Mouse (Mus musculus): Measurements from ENCODE around the gene Kcnj10. TPM values are rescaled to one million over a fixed set of nuclear protein-coding genes. Genes with fewer than 3 reads are reported as not detected.

Kcnj10 gene
- total and polyA plus RNA-seq, 3 experiments = 0.07 to 0.27 (median 0.08) TPM

GRCm38 (mm10) chr1:172380066-172380465, 39.1 kb downstream of the Kcnj10 start:
- H3K4me1 ChIP-seq (ENCODE audit: control insufficient read depth, insufficient read depth, low read length) = peaks cover 4% of the 10 kb centered on the region
- H3K9ac ChIP-seq (ENCODE audit: low read depth, low read length) = no peak overlapping the region
- peaks cover 24% of the 10 kb centered on the region for H3K36me3 ChIP-seq (ENCODE audit: control insufficient read depth, insufficient read depth, low read length)
- no peak for DNase-seq
- H3K27ac ChIP-seq = no peak overlapping the region
- intact Hi-C loops (cut with DNase I) = no loop called here
- no peaks in the 10 kb centered on the region for H3K27me3 ChIP-seq (ENCODE audit: control insufficient read depth, insufficient read depth, low read length)
- H3K4me3 ChIP-seq = no peak overlapping the region
- H3K79me2 ChIP-seq (replicated peaks; ENCODE audit: control insufficient read depth, insufficient read depth, low read length) = no peaks in the 10 kb centered on the region
- TF ChIP-seq EP300 (IDR thresholded peaks at IDR 0.05; ENCODE audit: insufficient read depth, low read depth, low read length) (no peak), POLR2A (IDR thresholded peaks at IDR 0.05; ENCODE audit: insufficient read depth, low read depth, low read length) (no peak), CTCF (IDR thresholded peaks at IDR 0.05) (no peak)
- 47% methylated on average over 10 of the region's 10 CpGs for WGBS

- no peaks in the 10 kb centered on the region for H3K27me3 ChIP-seq (ENCODE audit: control insufficient read depth, insufficient read depth, low read length)
- TF ChIP-seq POLR2A (IDR thresholded peaks at IDR 0.05; ENCODE audit: insufficient read depth, low read depth, low read length) (no peak), EP300 (IDR thresholded peaks at IDR 0.05; ENCODE audit: insufficient read depth, low read depth, low read length) (no peak), CTCF (IDR thresholded peaks at IDR 0.05) (no peak)
- intact Hi-C loops (cut with DNase I) = no loop called here
- no peak overlapping the region for H3K4me3 ChIP-seq
- no peak for DNase-seq
- 98% methylated on average over 1 of the region's 1 CpGs for WGBS
- no peak overlapping the region for H3K27ac ChIP-seq
- no peak overlapping the region for H3K9ac ChIP-seq (ENCODE audit: low read depth, low read length)
- H3K4me1 ChIP-seq (ENCODE audit: control insufficient read depth, insufficient read depth, low read length) = peaks cover 4% of the 10 kb centered on the region
- H3K36me3 ChIP-seq (ENCODE audit: control insufficient read depth, insufficient read depth, low read length) = peaks cover 24% of the 10 kb centered on the region
- H3K79me2 ChIP-seq (replicated peaks; ENCODE audit: control insufficient read depth, insufficient read depth, low read length) = no peaks in the 10 kb centered on the region
Observed at GRCm38 (mm10) chr1:172382090-172382489, 41.1 kb downstream of the Kcnj10 start.

GRCm38 (mm10) chr1:172387246-172387645, 46.2 kb downstream of the Kcnj10 start:
- no peaks in the 10 kb centered on the region for H3K4me1 ChIP-seq (ENCODE audit: control insufficient read depth, insufficient read depth, low read length)
- no peak overlapping the region for H3K9ac ChIP-seq (ENCODE audit: low read depth, low read length)
- TF ChIP-seq EP300 (IDR thresholded peaks at IDR 0.05; ENCODE audit: insufficient read depth, low read depth, low read length) (no peak), CTCF (IDR thresholded peaks at IDR 0.05) (no peak), POLR2A (IDR thresholded peaks at IDR 0.05; ENCODE audit: insufficient read depth, low read depth, low read length) (no peak)
- no peak overlapping the region for H3K4me3 ChIP-seq
- no peak for DNase-seq
- WGBS = 86% methylated on average over 5 of the region's 5 CpGs
- H3K27me3 ChIP-seq (ENCODE audit: control insufficient read depth, insufficient read depth, low read length) = no peaks in the 10 kb centered on the region
- H3K36me3 ChIP-seq (ENCODE audit: control insufficient read depth, insufficient read depth, low read length) = no peaks in the 10 kb centered on the region
- H3K79me2 ChIP-seq (replicated peaks; ENCODE audit: control insufficient read depth, insufficient read depth, low read length) = no peaks in the 10 kb centered on the region
- intact Hi-C loops (cut with DNase I) = no loop called here
- H3K27ac ChIP-seq = no peak overlapping the region

- H3K27me3 ChIP-seq (ENCODE audit: control insufficient read depth, insufficient read depth, low read length) = peaks cover 3% of the 10 kb centered on the region
- intact Hi-C loops (cut with DNase I) = no loop called here
- H3K36me3 ChIP-seq (ENCODE audit: control insufficient read depth, insufficient read depth, low read length) = no peaks in the 10 kb centered on the region
- 50% methylated on average over 1 of the region's 1 CpGs for WGBS
- no peak for DNase-seq
- no peaks in the 10 kb centered on the region for H3K4me1 ChIP-seq (ENCODE audit: control insufficient read depth, insufficient read depth, low read length)
- TF ChIP-seq POLR2A (IDR thresholded peaks at IDR 0.05; ENCODE audit: insufficient read depth, low read depth, low read length) (no peak), EP300 (IDR thresholded peaks at IDR 0.05; ENCODE audit: insufficient read depth, low read depth, low read length) (no peak), CTCF (IDR thresholded peaks at IDR 0.05) (no peak)
- no peak overlapping the region for H3K9ac ChIP-seq (ENCODE audit: low read depth, low read length)
- H3K4me3 ChIP-seq = no peak overlapping the region
- H3K79me2 ChIP-seq (replicated peaks; ENCODE audit: control insufficient read depth, insufficient read depth, low read length) = no peaks in the 10 kb centered on the region
- H3K27ac ChIP-seq = no peak overlapping the region
Observed at GRCm38 (mm10) chr1:172390769-172391168, 49.8 kb downstream of the Kcnj10 start.

GRCm38 (mm10) chr1:172391807-172392581, 51.0 kb downstream of the Kcnj10 start:
- intact Hi-C loops (cut with DNase I) = no loop called here
- no peak for TF ChIP-seq CTCF (IDR thresholded peaks at IDR 0.05)
- no peak for TF ChIP-seq POLR2A (IDR thresholded peaks at IDR 0.05; ENCODE audit: insufficient read depth, low read depth, low read length)
- TF ChIP-seq EP300 (IDR thresholded peaks at IDR 0.05; ENCODE audit: insufficient read depth, low read depth, low read length) = no peak
- WGBS = 25% methylated on average over 20 of the region's 20 CpGs
- no peaks in the 10 kb centered on the region for H3K36me3 ChIP-seq (ENCODE audit: control insufficient read depth, insufficient read depth, low read length)
- no peak overlapping the region for H3K9ac ChIP-seq (ENCODE audit: low read depth, low read length)
- peaks cover 3% of the 10 kb centered on the region for H3K27me3 ChIP-seq (ENCODE audit: control insufficient read depth, insufficient read depth, low read length)
- H3K4me3 ChIP-seq = no peak overlapping the region
- no peak for DNase-seq
- H3K27ac ChIP-seq = no peak overlapping the region
- H3K79me2 ChIP-seq (replicated peaks; ENCODE audit: control insufficient read depth, insufficient read depth, low read length) = no peaks in the 10 kb centered on the region
- no peaks in the 10 kb centered on the region for H3K4me1 ChIP-seq (ENCODE audit: control insufficient read depth, insufficient read depth, low read length)

- intact Hi-C loops (cut with DNase I) = no loop called here
- Histone ChIP-seq H3K27me3 (ENCODE audit: control insufficient read depth, insufficient read depth, low read length) (peaks cover 3% of the 10 kb centered on the region), H3K79me2 (replicated peaks; ENCODE audit: control insufficient read depth, insufficient read depth, low read length) (no peaks in the 10 kb centered on the region), H3K36me3 (ENCODE audit: control insufficient read depth, insufficient read depth, low read length) (no peaks in the 10 kb centered on the region), H3K9ac (ENCODE audit: low read depth, low read length) (no peak overlapping the region), H3K4me3 (no peak overlapping the region), H3K27ac (no peak overlapping the region), H3K4me1 (ENCODE audit: control insufficient read depth, insufficient read depth, low read length) (no peaks in the 10 kb centered on the region)
- WGBS = 85% methylated on average over 2 of the region's 2 CpGs
- TF ChIP-seq POLR2A (IDR thresholded peaks at IDR 0.05; ENCODE audit: insufficient read depth, low read depth, low read length) (no peak), EP300 (IDR thresholded peaks at IDR 0.05; ENCODE audit: insufficient read depth, low read depth, low read length) (no peak), CTCF (IDR thresholded peaks at IDR 0.05) (no peak)
- DNase-seq = no peak
Observed at GRCm38 (mm10) chr1:172392643-172393170, 51.7 kb downstream of the Kcnj10 start.

Data from heart, adult 2 months (tissue).